Mouse (Mus musculus) brain, embryonic 14.5 days (tissue): ENCODE measurements around the gene Fbxo8.

Experiments used
- CTCF ChIP-seq: fragments of 200-500 bp; IDR thresholded peaks from 2 replicates; pipeline ENCODE4 v1.5.1; 2012; ENCODE audit warnings: inconsistent platforms, mild to moderate bottlenecking, moderate library complexity, borderline replicate concordance; ENCODE audit not compliant: insufficient read depth, insufficient read length; ENCODE audit errors: extremely low read depth
- POLR2A ChIP-seq: fragments of 200-500 bp; IDR thresholded peaks from 2 replicates; pipeline ENCODE4 v1.6.1; 2012; ENCODE audit warnings: mild to moderate bottlenecking, inconsistent platforms, borderline replicate concordance; ENCODE audit not compliant: poor library complexity, insufficient read depth, insufficient read length, severe bottlenecking; ENCODE audit errors: extremely low read depth

- no peak for TF ChIP-seq CTCF
- no peak for TF ChIP-seq POLR2A
Measured at GRCm38 (mm10) chr8:56619056-56619455, 68.2 kb downstream of the Fbxo8 start.
